Mouse (Mus musculus): ENCODE results near the gene Parp11. TPM values are rescaled to one million over a fixed set of nuclear protein-coding genes. Genes with fewer than 3 reads are reported as not detected.

The Parp11 gene
- total and polyA plus RNA-seq, 2 experiments from 2014 or later, result 39.6 to 43.0 TPM

DNA sequence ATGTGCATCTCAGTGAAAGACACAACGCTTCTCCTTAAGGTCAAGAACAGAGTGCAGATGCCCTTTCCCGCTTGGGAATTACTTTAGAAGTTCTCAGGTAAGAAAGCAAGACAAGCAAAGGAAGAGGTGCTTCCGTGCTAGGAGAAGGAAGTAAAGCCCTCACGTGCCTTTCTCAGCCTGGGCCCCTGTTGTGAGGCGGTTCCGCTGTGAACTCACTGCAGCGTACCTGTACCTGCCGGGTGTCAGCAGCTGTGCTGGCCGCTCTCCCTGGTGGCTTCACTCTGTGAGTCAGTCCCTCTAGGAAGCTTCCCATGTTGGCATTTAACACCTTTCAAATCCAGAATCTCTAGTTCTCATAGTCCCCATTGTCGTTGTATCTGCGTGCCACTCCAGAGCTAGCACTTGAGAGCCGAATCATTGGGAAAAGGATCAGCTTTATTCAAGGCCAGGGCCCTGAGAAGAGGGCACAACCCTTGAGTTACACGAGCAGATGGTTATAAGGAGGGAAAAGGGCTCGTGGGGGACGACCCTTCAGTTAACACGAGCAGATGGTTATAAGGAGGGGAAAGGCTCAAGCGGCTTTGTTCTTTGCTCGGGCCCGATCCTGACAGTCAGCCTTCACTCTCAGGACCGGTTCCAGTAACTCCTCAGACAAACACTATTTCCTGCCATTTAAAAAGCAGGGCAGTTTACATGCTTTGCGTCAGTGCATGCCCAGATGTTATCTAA is 16.8 kb downstream of the Parp11 start:
- H3K9me3 ChIP-seq (ENCODE audit: low read length), result no peaks in the 10 kb centered on the region
- no peak overlapping the region for H3K9ac ChIP-seq (replicated peaks; ENCODE audit: low read length)
- WGBS, result 60% methylated on average over 21 of the region's 21 CpGs
- no peaks in the 10 kb centered on the region for H3K36me3 ChIP-seq (ENCODE audit: insufficient read depth, low read length)
- DNase-seq (ENCODE audit: low spot score), result no peak
- peaks cover 6% of the 10 kb centered on the region; the same call in 1 of the 2 replicates for H3K4me1 ChIP-seq (ENCODE audit: insufficient read depth, low read length)
- no peak overlapping the region for H3K4me2 ChIP-seq (ENCODE audit: low read depth, low read length)
- H3K27me3 ChIP-seq (ENCODE audit: insufficient read depth, low read length), result no peaks in the 10 kb centered on the region
- H3K27ac ChIP-seq, result no peak overlapping the region
- no peak overlapping the region for H3K4me3 ChIP-seq (ENCODE audit: low read length)
- TF ChIP-seq CTCF (IDR thresholded peaks at IDR 0.05; ENCODE audit: low read depth), result no peak
- no peak for ATAC-seq

DNA sequence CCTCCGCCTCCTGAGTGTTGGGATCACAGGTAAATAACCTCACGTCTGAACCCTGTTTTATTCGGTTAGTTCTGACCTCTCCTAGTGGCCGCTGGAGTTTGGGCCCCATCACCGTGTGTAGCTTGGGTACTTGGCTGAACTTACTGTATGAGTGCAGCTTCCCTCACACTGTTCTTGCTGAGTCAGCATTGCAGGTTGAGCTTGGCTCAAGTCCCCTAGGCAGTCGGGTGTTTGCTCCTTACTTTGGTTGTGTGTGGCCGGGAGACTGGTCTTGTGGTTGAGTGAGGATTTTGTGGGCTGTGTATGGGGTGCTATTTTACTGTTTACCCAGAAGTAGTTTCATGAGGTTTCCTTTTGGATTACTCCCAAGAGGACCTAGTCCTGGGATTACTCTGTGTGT is 17.9 kb downstream of the Parp11 start:
- Histone ChIP-seq H3K9me3 (ENCODE audit: low read length) (no peaks in the 10 kb centered on the region), H3K36me3 (ENCODE audit: insufficient read depth, low read length) (no peaks in the 10 kb centered on the region), H3K27ac (no peak overlapping the region), H3K4me2 (ENCODE audit: low read depth, low read length) (no peak overlapping the region), H3K9ac (replicated peaks; ENCODE audit: low read length) (no peak overlapping the region), H3K4me1 (ENCODE audit: insufficient read depth, low read length) (peaks cover 6% of the 10 kb centered on the region; the same call in 1 of the 2 replicates), H3K4me3 (ENCODE audit: low read length) (no peak overlapping the region), H3K27me3 (ENCODE audit: insufficient read depth, low read length) (no peaks in the 10 kb centered on the region)
- no peak for ATAC-seq
- no peak for TF ChIP-seq CTCF (IDR thresholded peaks at IDR 0.05; ENCODE audit: low read depth)
- no peak for DNase-seq (ENCODE audit: low spot score)
- 88% methylated on average over 7 of the region's 7 CpGs for WGBS

DNA sequence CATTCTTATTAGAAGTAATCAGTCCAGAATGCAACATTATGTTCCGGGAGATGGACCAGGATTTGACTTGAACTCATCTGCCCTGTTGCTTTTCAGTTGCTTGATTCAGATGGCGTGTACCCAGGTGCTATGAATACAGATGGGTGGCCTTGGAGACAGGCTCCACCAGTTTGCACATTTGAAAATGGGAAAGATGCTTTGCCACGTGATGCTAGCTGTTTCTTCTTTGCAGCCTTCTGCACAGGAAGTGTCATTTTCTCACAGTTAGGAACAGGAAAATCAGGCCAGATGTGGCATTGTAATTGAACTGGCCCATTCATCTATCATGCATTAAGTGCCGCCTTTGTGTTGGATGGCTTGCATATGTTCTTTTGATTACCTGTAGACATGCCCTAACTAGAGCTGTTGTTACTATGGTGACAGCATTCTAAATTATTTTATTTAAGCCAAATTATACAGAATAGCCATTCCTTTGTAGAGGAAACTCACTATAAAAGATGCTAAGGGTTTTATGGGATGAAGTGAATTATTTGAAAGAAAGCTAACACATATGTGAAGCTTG is 20.2 kb downstream of the Parp11 start:
- 51% methylated on average over 4 of the region's 4 CpGs for WGBS
- Histone ChIP-seq H3K9me3 (ENCODE audit: low read length) (no peaks in the 10 kb centered on the region), H3K9ac (replicated peaks; ENCODE audit: low read length) (no peak overlapping the region), H3K4me2 (ENCODE audit: low read depth, low read length) (no peak overlapping the region), H3K4me1 (ENCODE audit: insufficient read depth, low read length) (peaks cover 6% of the 10 kb centered on the region; the same call in 1 of the 2 replicates), H3K36me3 (ENCODE audit: insufficient read depth, low read length) (peaks cover 6% of the 10 kb centered on the region; the same call in 1 of the 2 replicates), H3K4me3 (ENCODE audit: low read length) (no peak overlapping the region), H3K27me3 (ENCODE audit: insufficient read depth, low read length) (no peaks in the 10 kb centered on the region), H3K27ac (no peak overlapping the region)
- ATAC-seq (no peak; the same call in 1 of the 2 replicates), DNase-seq (ENCODE audit: low spot score) (no peak)
- TF ChIP-seq CTCF (IDR thresholded peaks at IDR 0.05; ENCODE audit: low read depth), result no peak

DNA sequence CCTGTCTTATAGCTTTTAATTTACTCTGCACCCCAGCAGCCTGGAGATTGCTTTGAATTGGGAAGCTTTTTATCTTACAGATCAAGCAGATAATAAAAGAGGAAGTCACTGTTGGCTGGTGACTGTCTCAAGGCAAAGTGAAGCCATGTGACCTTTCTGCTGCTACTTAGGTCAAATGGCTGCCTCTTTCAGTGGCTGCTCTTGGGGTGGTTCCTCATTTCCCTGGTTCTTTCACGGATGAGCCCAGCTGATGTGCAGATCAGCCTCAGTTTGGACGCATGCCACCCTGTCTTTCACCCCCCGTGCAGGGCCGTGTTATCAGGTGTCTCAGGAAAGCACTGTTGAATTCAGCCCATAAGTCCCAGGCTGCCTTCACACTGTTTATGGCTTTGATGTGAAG is 25.4 kb downstream of the Parp11 start:
- no peak for ATAC-seq
- Histone ChIP-seq H3K27me3 (ENCODE audit: insufficient read depth, low read length) (no peaks in the 10 kb centered on the region), H3K4me2 (ENCODE audit: low read depth, low read length) (no peak overlapping the region), H3K36me3 (ENCODE audit: insufficient read depth, low read length) (peaks cover 14% of the 10 kb centered on the region; the same call in 1 of the 2 replicates), H3K9ac (replicated peaks; ENCODE audit: low read length) (no peak overlapping the region), H3K4me1 (ENCODE audit: insufficient read depth, low read length) (no peaks in the 10 kb centered on the region), H3K27ac (no peak overlapping the region), H3K4me3 (ENCODE audit: low read length) (no peak overlapping the region), H3K9me3 (ENCODE audit: low read length) (no peaks in the 10 kb centered on the region)
- TF ChIP-seq CTCF (IDR thresholded peaks at IDR 0.05; ENCODE audit: low read depth), result no peak
- no peak for DNase-seq (ENCODE audit: low spot score)
- 68% methylated on average over 4 of the region's 4 CpGs for WGBS

DNA sequence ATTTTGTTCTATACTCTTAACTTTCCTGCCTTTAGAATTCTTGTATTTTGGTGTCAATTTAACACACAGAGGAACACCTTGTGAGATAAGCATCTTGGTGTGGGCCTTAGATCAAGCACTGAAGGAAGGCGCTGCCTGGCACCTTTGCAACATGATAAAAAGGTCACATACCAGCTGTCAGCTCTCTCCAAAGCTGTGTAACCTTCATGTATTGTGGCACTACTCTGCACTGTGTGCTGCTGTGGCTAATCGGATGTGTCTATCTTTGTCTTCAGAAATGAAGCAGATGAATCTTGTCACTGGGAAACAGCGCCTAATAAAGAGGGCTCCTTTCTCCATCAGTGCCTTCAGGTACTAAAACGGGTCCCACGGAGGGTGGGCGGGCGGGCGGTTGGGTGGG is 27.3 kb downstream of the Parp11 start:
- H3K4me3 ChIP-seq (ENCODE audit: low read length), result no peak overlapping the region
- TF ChIP-seq CTCF (IDR thresholded peaks at IDR 0.05; ENCODE audit: low read depth), result no peak
- DNase-seq (ENCODE audit: low spot score) (no peak), ATAC-seq (no peak)
- 81% methylated on average over 8 of the region's 8 CpGs for WGBS
- no peak overlapping the region for H3K9ac ChIP-seq (replicated peaks; ENCODE audit: low read length)
- H3K36me3 ChIP-seq (ENCODE audit: insufficient read depth, low read length), result peaks cover 14% of the 10 kb centered on the region; the same call in 1 of the 2 replicates
- no peak overlapping the region for H3K4me2 ChIP-seq (ENCODE audit: low read depth, low read length)
- H3K9me3 ChIP-seq (ENCODE audit: low read length), result no peaks in the 10 kb centered on the region
- H3K4me1 ChIP-seq (ENCODE audit: insufficient read depth, low read length), result no peaks in the 10 kb centered on the region
- no peaks in the 10 kb centered on the region for H3K27me3 ChIP-seq (ENCODE audit: insufficient read depth, low read length)
- H3K27ac ChIP-seq, result no peak overlapping the region

DNA sequence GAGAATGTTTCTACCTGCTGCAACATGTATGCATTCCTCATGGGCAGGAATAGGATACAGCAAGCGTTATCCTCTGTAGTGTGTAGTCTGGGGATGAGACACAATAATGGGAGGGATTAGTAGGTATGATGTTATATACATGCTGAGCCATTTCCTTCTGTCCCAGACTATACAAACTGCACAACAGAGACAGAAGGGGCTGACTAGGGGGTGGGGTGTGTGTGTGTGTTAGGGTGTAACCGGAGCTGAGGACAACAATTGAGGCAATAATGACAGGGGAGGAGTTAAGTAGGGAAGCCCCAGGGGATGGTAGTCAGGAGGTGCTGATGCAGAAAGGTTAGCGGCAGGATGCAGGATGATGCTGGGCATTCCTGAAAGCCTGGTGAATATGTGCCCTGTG is 28.6 kb downstream of the Parp11 start:
- Histone ChIP-seq H3K4me1 (ENCODE audit: insufficient read depth, low read length) (no peaks in the 10 kb centered on the region), H3K9ac (replicated peaks; ENCODE audit: low read length) (no peak overlapping the region), H3K36me3 (ENCODE audit: insufficient read depth, low read length) (peaks cover 9% of the 10 kb centered on the region; the same call in 1 of the 2 replicates), H3K9me3 (ENCODE audit: low read length) (no peaks in the 10 kb centered on the region), H3K27ac (no peak overlapping the region), H3K4me3 (ENCODE audit: low read length) (no peak overlapping the region), H3K27me3 (ENCODE audit: insufficient read depth, low read length) (no peaks in the 10 kb centered on the region), H3K4me2 (ENCODE audit: low read depth, low read length) (no peak overlapping the region)
- DNase-seq (ENCODE audit: low spot score), result no peak
- WGBS, result 53% methylated on average over 3 of the region's 3 CpGs
- no peak for ATAC-seq
- TF ChIP-seq CTCF (IDR thresholded peaks at IDR 0.05; ENCODE audit: low read depth), result no peak

DNA sequence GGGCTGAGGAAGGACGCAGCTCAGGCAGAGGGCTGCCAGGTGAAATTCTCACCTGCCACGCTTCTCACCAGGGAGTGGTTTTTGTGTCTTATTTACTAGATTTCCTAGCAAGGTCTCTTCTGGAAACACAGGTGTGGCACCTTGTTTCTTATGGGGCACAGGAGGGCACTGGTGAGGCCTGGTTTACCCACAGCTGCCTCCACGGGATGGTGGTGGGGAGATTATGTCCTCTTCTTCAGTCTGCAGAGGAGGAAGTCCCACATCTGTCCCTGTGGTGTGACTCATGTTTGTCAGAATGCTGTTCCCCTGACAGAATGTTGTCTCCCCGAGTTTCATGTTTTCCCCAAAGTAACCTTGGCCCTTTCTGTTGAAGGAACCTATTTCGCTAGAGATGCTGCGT is 44.4 kb downstream of the Parp11 start:
- WGBS, result 84% methylated on average over 6 of the region's 6 CpGs
- ATAC-seq (no peak), DNase-seq (ENCODE audit: low spot score) (no peak)
- Histone ChIP-seq H3K27me3 (ENCODE audit: insufficient read depth, low read length) (no peaks in the 10 kb centered on the region), H3K9me3 (ENCODE audit: low read length) (no peaks in the 10 kb centered on the region), H3K4me3 (ENCODE audit: low read length) (no peak overlapping the region), H3K36me3 (ENCODE audit: insufficient read depth, low read length) (peaks cover 7% of the 10 kb centered on the region; the same call in 1 of the 2 replicates), H3K4me2 (ENCODE audit: low read depth, low read length) (no peak overlapping the region), H3K4me1 (ENCODE audit: insufficient read depth, low read length) (no peaks in the 10 kb centered on the region), H3K27ac (no peak overlapping the region), H3K9ac (replicated peaks; ENCODE audit: low read length) (no peak overlapping the region)
- no peak for TF ChIP-seq CTCF (IDR thresholded peaks at IDR 0.05; ENCODE audit: low read depth)
